Mouse (Mus musculus): ENCODE measurements around the gene Cops3. TPM values are rescaled to one million over a fixed set of nuclear protein-coding genes. Genes with fewer than 3 reads are reported as not detected.

Cops3 gene
- total RNA-seq, 2 experiments from 2014 or later, result 70.7 to 71.1 TPM

DNA sequence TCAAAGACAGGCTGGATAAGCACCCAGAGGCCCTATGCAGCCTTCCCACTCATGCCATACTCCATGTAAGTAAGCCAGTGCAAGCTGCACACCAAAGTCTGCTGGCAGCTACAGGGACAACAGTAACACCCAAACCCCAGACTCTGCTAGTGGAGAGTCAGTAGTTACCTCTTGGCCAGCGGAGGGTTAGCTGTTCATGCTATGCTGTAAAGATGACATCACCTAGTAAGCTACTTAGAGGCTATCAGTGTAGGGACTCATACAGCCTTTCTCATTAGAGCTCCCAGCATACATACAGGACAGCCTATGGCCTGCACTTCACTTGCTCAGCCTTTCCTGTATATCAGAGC is 60.8 kb downstream of the Cops3 start:
- DNase-seq (ENCODE audit: low spot score in 2 of 2), result no peak

DNA sequence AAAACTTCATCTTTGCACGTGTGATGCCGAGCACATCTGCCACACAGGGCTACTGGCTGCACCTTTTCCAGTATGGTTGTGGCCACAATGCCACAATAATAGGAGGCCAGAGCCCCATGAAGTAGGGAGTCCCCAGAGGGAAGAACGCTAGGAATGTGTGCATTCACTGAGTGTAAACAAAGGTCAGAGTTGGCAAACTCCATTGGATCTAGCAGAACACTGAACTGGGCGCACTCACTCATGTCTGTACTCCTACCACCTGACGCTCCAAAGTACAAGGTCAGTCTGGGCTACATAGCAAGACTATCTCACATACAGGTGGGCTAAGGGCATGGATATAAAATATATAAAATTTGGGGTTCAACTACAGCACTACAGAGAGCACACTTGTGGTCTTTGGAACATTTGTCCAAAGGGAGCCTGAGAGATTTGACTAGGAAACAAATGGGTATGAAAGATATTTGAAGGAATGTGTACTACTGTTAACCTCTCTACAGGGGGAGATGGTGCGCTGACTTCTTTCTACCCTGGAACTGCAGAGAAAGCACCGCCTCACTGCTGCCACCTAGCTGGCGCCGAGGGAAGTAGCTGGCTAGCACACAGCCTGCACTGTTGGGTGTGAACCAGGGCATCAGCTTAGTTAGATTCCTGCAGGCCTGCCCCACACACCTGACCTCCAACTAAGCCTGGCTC is 61.3 kb downstream of the Cops3 start:
- DNase-seq (ENCODE audit: low spot score in 2 of 2), result peak; percentile 64 to 75

DNA sequence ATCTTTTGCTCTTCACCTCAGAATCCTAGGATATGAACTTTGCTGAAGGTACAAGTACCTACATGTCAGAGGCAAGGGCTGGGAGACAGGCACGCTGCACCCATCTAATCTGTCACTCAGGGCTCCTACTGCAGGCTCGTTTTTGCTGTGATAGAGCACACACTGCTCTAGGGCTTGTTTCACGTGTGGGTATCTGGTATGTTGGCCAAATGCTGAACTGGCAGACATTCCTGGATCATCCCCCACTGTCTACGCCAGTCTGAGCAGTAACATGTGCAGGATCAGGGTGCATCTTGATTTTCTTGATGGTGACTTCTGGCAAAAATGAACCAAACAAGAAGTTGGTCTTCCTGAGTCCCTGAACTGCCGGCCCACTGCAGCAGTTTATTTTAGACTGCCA is 62.4 kb downstream of the Cops3 start:
- no peak for DNase-seq (ENCODE audit: low spot score in 2 of 2)

DNA sequence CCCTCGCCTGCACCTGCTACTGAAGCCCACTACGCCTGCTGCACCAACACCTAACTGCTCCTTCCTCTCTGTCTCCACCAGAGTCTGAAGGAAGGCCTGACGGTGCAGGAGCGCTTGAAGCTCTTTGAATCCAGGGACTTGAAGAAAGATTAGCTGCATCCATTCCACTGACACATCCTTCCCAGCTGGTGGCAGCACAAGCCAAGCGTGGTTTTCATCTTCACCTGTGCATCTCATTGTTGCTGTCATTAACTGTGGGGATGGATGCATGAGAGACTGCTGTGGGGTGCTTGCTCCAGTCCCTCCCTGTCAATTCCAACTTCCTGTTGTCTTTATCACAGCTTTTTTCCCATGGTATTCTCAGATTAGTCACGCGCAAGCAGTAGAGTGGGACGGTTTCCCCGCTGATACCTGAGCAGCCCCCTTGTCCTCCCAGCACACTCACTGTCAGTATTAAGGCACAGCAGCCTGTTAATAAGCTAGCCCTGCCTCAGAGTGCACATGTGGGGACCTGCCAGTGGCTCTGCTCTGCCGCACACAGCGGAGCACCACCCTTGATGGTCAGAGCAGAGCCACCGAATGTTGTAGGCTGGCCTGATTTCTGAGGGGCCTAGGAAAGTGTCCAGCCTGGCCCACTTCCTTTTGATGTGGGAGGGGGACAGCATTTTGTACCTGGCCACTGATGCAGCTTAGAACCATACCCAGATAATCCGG is 64.0 kb downstream of the Cops3 start:
- DNase-seq (ENCODE audit: low spot score in 2 of 2), result no peak

DNA sequence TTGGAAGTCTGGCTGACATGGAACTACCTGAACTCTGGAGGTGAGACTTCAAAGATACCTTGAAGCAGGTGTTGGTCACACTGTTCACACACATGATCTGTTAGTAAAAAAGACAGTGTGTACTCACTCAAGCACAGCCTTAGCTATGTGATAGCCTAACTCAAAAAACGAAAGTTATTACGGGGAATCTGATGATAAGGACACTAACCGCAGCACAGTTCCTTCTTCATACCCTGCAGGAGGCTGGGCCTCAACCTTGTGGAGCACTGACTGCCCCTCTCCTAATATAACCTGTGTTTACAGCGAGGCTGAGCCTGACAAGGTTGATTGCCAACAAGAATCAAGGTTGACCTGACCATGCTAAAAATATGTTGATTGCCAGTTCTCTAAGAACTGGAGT is 65.1 kb downstream of the Cops3 start:
- DNase-seq (ENCODE audit: low spot score in 2 of 2), result no peak

DNA sequence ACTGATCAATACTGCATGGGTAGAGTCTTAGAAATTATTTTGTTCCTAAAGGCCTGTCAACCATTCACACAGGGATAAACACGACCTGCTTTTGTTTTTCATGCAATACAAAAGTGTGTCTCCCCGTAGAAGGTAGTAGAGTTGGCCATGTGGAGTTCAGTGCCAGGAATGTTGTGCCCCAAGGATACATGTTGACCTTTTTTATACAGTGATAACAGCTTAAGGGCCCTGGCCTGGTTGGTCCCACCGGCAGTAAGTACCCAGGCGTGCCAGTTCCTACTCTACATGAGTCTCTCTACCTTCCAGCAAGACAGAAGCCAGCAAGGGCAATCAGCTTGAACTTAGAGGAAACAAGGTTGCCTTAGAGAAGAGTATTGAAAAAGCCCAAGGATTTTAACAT is 66.7 kb downstream of the Cops3 start:
- DNase-seq (ENCODE audit: low spot score in 2 of 2), result no peak

DNA sequence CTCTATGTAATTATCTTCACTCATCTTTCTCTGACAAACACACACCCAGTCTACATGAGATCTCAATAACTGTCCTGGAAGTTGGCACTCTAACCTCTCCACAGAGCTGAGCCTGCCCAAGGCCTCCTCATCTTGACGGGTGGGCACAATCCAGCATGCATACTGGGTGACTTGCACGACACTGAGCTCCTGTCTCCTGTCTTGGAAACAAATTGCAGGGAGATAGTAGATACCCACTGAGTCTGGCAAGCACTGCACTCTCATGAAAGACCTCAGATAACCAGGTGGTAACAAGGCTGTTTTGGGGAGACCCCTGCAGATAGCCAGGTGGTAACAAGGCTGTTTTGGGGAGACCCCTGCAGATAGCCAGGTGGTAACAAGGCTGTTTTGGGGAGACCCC is 67.3 kb downstream of the Cops3 start:
- DNase-seq (ENCODE audit: low spot score in 2 of 2), result no peak

DNA sequence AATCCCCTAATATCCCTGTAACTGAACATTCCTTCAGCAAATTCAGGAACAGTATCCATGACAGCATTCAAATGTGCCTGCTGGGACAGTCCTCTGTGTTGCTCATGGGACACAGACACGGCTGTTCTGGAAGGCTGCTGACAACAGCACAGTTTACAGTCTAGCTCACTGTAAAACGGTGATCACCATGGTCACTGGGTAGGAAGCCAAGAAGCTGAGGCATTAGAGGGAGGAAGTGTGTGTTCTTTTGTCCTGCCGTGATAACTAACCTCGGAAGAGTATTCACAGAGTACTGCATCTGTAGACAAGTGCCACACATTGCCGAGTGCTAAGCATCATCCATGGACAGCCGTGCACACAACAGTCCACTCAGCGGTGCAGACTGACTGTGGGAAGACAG is 68.9 kb downstream of the Cops3 start:
- DNase-seq (ENCODE audit: low spot score in 2 of 2), result no peak

DNA sequence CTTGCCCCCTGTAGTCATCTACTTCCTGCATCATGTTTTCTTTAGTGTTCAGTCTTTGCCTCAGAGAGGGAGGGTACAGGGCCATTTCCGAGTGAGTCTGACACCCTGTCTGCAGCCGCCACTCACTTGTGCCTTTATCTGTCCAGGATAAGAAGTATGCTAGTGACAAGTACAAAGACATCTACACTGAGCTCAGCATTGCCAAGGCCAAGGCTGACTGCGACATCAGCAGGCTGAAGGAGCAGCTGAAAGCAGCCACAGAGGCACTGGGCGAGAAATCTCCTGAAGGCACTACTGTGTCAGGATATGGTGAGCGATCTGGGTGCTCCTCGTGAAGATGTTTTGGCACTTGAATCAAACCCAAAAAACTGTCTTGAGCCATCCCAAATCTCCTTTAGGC is 69.9 kb downstream of the Cops3 start:
- DNase-seq (ENCODE audit: low spot score in 2 of 2), result no peak

DNA sequence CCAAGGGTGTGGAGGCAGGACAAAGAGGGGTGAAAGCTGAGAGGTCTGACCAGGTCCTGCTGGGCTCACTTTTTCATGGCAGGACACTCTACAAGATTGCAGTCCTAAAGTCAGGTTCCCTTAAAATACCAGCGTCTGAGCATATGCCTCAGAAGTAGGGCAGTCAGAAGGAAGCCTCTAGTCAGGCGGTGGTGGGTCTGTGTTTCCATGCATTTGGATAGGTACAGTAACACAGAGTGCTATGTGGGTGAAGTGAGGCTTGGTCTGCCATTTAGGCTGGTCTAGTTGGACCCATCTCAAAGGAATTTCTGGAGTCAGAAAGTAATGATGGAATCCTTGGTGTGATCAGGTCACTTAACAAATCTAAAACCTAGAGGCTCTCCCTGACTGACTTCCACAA is 70.3 kb downstream of the Cops3 start:
- DNase-seq (ENCODE audit: low spot score in 2 of 2), result no peak

Other genes with a start within 250 kb of the Cops3 start
- not detected for gene Olfr223, start 246.5 kb downstream of the Cops3 start, total RNA-seq (2021)
- gene Mprip, start 178.5 kb downstream of the Cops3 start, total RNA-seq (2021), result 100 to 1,000 TPM; 279 to 287 TPM
- gene Pld6, start 52.2 kb downstream of the Cops3 start, total RNA-seq (2021), result 1 to 10 TPM in 1 of 2 experiments, under 1 TPM in 1; 0.60 to 1.1 TPM
- gene Flcn, start 29.8 kb downstream of the Cops3 start, total RNA-seq (2021), result 10 to 100 TPM; 44.2 to 50.1 TPM
- gene Nt5m, start 391 bp downstream of the Cops3 start, total RNA-seq (2021), result 10 to 100 TPM; 49.6 to 51.7 TPM
- 10 to 100 TPM; 41.8 to 46.7 TPM for gene Med9, start 108.4 kb upstream of the Cops3 start, total RNA-seq (2021)
- gene Rasd1, start 125.1 kb upstream of the Cops3 start, total RNA-seq (2021), result 10 to 100 TPM in 1 of 2 experiments, 1 to 10 TPM in 1; 7.7 to 13.2 TPM
- 1 to 10 TPM; 6.3 to 8.0 TPM for gene Pemt, start 206.7 kb upstream of the Cops3 start, total RNA-seq (2021)

All from left cerebral cortex, adult 18-20 months (tissue).